Mouse (Mus musculus): ENCODE results near the gene Dop1b.
A peak's percentile ranks its signal among the peaks of the same experiment; 100 is the strongest.
"Not testable (repeated sequence)": the region's sequence is repeated elsewhere in the genome, so short reads cannot be mapped to it uniquely, and the experiment has no call there.

The Dop1b gene

DNA sequence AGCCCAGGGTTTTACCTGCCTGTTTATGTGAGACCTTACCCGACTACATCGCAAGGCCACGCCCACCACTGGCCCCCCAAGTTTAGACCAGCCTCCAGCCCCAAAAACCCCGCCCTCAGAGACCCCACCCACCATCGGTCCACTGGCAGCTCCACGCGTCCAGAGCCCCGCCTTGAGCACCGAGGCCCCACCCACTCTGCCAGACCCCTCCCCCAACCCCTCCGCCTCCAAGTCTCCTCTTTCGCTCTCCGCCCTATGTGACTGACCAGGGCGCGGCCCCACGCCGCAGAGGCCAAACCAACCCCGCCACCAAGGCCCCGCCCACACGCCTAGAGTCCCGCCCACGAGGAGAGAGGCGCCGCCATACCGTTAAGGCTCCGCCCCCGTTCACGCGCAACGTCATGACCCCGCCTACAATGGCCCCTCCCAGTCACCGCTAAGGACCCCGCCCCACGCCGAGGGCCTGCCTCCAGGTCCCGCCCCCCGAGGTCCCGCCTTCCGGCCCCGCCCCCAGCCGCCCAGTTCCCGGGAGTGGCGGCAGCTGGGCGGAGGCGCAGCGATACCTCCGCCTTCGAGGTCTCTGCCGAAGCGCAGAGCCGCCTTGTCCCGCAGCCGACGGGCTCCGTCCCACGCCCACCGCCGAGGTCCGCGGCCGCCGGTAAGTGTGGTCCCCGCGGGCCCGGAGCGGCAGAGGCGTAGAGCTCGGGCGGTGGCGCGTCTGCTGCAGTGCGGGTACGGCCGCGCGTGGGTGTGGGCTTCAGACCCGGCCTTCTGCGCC, at the start of gene Dop1b:
TSS of gene Dop1b (plus strand) at position 494 of the 778 bp plus-strand sequence.
- peak; percentile 56 for ATAC-seq (ENCODE audit: low TSS enrichment)

DNA sequence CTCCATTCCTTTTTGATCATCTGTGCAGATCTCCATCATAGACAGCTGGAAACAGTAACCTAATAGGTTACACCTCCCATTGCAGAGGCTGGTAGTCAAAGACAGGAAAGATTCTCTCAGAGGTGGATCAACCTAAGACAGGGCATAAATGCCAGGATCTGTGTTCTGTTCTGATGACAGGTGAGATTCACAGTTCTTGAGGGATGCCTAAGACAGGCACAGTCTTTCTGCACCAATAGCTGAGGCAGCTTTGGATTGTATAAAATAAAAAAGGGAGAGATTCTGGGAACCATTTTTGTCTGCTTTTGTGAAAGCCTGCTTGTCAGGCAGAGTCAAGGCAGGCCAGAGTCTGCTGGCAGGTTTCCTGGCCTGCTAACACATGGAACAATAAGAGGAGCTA, 43.7 kb upstream of the Dop1b start:
- ATAC-seq (ENCODE audit: low TSS enrichment) = no peak

DNA sequence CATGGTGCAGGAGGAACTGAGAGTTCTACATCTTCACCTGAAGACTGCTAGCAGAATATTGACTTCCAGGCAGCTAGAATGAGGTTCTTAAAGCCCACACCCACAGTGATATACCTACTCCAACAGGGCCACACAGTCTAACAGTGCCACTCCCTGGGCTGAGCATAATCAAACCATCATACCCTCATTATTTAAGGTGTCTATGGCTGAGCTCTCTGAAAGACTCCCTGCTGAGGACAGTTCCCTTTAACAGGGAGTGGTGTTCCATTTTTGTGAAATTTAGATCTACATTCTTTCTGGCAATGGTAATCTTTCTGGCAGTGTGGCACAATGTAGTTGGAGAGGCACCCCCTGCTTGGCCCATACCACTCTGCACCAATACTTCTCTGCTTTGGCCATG, 42.2 kb upstream of the Dop1b start:
- ATAC-seq (ENCODE audit: low TSS enrichment) = no peak

DNA sequence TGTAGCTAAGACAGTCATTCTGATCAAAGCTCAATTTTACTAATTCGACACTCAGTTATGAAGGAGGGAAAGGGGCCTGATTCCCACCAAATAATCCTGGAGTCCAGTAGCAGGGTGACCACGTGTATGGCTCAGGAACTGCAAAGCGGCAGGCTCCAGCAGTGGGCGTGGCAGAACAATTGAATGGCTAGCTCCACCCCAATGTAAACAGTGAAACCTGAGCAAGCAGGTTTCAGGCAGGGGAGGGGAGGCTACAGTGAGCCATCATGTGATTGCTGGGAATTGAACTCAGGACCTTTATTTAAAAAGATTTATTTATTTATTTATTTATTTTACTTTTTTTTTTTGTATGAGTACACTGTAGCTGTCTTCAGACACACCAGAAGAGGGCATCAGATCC, 41.2 kb upstream of the Dop1b start:
- not testable (repeated sequence) for ATAC-seq (ENCODE audit: low TSS enrichment)

DNA sequence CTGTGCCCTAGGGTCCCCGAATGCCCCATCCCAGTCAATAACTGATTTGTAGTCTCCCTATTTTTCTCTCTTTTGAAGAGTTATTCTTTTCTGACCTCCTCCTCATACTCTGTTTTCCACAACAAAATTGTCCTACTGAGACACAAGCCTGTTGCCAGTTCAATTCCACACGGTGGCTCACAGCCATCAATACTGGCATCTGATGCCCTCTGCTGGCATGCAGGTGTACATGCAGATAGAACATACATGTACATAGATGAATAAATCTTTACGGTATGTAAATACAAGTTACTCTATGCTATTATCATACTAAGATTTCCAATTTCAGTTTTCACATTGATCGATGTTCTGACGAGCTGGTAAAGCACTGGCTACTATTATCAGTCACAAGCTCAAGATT, 40.6 kb upstream of the Dop1b start:
- ATAC-seq (ENCODE audit: low TSS enrichment) = no peak

DNA sequence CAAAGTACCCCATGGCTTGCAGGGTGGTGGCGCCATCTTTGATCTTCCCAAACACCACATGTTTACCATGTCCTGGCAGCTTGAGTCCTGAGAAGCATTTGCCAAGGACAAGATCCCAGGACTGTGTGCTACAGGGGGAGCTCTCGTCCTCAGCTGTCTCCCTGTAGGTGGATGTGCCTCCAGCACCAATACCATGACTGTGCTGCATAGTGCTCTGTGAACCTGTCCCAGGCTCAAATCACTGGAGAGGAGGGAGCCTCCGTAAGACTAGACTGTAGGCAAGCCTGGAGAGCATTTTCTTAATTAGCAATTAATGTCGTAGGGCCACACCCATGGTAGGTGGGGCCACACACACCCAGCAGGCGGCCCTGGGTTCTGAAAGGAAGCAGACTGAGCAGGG, 35.3 kb upstream of the Dop1b start:
- ATAC-seq (ENCODE audit: low TSS enrichment) = no peak

DNA sequence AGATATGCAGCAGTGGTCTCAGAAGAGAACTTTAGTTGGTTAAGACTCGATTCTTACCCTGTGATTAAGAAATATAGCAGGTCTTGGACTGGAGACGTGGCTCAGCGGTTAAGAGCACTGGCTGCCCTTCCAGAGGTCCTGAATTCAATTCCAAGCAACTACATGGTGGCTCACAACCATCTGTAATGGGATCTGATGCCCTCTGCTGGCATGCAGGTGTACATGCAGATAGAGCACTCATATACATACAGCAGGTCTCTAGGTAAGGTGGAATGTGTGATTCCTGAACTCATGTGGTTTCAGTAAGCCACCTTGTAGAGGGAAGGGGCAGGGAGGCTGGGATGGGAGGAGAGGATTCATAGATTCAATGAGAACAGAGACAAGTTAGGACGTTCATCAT, 33.5 kb upstream of the Dop1b start:
- no peak for ATAC-seq (ENCODE audit: low TSS enrichment)

DNA sequence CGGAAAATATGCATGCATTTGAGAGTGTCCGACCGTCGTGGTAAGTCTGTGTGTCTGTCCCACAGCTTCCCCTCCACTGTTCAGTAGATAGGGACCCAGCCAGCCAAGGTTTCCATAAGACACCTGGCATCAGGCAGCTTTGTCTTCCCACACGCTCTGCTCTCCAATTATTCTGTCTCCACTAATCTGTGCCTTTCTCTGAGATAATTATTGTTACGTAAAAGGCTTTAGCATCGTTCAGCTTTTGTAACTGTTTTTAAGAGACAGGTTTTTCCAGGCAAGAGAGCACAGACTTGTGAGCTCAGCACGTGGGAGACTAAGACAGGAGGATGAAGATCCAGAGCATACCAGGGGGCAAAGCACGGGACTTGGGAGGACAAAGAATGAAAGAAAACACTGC, 32.5 kb upstream of the Dop1b start:
- no peak for ATAC-seq (ENCODE audit: low TSS enrichment)

DNA sequence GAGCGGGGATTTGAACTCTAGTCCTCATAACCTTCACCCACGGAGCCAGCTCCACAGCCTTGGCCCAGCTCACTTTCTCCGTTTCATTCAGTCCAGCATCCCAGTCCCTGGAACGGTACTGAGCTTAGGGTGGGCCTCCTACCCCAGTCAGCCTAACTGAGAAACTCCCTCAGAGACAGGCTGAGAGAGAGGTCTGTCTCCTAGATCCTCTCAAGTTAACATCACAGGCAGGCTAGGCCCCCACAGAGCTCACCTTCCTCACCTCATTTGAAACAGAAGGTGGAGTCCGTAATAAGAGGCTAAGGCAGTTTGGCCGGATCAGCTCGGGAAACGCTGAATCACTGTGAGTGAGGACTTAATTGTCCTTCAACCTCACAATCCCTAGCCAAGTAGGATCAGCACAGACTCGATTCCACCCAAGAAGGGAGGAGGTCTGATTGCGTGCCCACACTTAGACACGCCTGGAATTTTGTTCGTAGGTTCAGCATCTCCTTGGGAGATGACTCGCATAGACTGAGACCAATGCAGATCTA, 29.5 kb upstream of the Dop1b start:
- ATAC-seq (ENCODE audit: low TSS enrichment) = no peak; the same call in 1 of the 2 replicates

DNA sequence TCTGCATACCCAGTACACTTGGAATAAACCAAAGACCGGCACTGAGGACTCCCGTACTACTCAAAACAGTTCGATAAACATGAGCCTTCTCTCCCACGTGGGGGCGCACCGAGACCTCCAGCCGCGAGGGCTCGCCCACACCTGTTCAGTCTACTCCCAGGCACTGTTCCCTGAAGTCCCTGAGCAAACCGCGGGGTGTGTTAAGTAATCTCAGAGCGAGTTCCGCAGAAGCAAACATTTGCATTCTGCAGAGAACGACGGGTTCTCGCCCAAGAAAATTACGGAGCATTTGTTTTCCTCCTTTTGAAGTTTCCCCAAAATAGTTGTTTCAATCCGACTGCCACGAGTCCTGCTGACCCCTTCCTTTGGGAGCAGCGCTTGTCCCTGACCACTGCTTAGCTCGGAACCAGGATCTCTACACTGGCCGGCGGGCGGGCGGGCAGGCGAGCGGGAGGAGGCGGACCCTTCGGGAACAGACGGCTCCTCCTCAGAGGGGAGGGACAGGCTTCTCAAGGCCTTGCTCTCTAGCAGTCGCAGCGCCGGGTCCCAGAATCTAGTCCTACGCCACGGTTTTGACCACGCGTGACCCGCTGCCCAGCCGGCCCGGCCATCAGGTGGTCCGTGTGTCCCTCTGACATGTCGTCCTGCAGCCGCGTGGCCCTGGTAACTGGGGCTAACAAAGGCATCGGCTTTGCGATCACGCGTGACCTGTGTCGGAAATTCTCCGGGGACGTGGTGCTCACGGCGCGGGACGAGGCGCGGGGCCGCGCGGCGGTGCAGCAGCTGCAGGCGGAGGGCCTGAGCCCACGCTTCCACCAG, 28.8 kb upstream of the Dop1b start, which contains the start of gene Cbr3:
TSS of gene Cbr3 (plus strand) at position 527 of the 819 bp plus-strand sequence.
- peak; percentile 75 for ATAC-seq (ENCODE audit: low TSS enrichment)

DNA sequence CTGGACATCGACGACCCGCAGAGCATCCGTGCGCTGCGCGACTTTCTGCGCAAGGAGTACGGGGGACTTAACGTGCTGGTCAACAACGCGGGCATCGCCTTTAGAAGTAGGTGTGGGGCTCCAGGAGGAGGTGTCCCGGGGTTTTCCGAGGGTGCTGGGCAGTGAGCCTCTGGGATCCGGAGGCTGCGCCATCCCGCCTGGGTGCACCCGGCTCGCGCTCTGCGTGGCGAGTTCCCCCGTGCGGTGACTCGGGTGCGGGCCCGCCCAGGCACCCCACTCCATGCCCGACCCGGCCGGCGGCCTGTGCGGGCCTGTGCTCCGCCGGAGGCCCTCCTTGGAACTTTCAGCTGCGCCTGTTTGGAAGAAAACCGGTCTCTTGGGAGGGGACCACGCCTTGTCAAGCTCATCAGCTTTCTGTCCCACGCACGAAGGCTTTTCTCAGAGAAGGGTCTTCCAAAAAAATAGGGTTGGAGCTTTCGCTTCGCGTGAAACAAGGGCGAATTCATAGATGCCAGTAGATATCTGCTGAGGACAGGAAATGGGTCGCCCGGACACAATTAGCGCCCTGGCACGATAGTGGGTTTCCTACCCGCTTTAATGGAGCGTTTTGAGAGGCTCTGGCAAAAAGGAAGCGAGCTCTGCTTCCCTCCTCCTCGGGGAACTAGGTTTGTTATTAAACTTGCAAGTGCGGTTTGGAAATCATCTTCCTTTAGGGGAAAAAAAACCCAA, 28.0 kb upstream of the Dop1b start:
- no peak for ATAC-seq (ENCODE audit: low TSS enrichment)

DNA sequence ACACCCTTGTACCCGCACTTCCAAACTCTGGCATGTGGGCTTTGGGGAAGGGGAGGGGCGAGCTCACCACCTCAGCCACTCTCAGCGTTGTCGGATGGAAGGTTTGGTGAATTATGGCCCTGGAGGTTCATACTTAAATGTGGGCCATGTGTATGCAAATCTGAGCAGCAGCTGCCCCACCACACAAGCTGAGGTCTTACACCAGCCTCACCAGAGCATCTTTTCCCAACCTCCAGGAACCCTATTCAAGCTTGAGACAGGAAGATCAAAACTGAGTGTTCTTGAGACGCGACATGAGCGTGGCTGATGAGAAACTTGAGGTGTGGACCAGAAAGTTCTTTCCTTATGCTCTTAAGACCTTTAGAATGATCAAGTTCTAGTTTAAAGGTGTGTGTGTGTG, 27.3 kb upstream of the Dop1b start:
- ATAC-seq (ENCODE audit: low TSS enrichment) = no peak

DNA sequence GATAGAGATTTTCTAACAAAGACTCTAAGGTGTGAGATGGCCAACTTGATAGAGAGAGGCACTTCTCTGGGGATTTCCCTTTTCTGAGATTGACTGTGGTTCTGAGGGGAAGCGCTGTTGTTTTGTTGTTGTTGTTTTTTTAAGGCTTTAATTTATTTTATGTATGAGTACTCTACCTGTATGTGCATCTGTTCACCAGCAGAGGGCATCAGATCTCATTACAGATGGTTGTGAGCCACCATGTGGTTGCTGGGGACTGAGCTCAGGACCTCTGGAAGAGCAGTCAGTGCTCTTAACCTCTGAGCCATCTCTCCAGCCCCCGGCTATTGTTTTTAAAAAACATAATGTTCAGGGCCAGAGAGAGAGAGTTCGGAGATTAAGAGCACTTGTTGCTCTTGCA, 25.9 kb upstream of the Dop1b start:
- not testable (repeated sequence) for ATAC-seq (ENCODE audit: low TSS enrichment)

DNA sequence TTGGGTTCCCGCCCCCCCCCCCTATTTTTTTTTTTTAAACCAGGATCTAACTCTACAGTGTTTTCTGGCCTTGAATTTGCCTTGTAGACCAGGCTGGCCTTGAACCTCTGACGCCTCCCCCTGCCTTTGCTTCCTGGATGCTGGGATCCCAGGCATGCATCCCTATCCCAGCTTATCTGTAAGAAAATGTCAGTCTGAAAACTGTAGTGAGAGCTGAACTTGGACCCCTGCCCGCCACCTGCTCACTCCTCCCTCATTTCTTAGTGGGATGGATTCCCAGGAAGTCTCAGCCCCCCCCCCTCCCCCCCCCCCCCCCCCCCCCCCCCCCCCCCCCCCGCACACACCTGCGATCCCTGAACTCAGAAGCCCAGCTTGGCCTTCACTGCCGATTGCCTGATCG, 25.3 kb upstream of the Dop1b start:
- no peak for ATAC-seq (ENCODE audit: low TSS enrichment)

DNA sequence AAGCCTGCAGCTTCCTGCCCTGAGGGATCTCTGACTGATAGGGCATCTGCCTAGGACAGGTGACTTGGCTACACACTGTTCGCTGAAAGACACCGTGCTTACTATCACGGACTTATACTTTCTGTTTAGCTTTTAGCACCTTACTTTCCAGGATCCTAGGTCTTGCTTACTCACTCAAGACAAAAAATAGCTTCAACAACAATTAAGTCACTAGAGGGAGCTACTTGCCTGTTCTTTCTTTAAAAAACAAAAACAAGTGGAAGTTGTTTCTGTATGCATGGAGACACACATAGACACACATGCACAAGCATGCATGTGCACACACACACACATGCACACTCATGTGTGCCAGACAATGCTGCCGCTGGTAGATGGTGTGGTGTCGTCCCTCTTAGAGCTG, 24.8 kb upstream of the Dop1b start:
- no peak for ATAC-seq (ENCODE audit: low TSS enrichment)

DNA sequence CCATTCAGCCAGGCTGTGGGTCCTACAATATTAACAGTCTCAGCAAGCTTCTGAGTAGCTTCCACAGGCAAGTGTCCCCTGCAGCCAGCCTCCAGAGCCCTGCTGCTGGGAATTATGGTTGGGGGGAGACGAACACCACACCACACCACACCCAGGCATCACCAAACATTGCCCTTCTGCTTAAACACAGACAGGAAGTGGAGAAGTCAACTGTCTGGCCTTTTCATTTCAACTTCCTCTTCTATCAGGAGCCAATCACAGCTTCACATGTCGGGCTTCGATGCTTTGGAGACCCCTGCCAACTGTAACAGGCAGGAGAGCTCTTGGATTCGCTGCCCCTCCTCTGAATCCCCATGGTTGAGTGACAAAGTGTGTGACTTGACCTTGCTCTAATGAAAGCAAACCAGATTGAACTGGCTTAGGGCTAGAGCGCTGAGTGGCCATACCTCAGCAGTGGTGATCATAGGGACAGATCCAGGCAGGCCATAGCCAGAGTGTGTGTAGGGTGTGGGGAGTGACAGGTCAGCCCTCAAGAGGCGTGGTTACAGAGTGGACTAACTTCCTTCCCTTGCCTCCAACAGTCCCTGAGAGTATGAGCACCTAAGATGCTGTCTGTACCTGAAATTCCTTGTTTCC, 20.4 kb upstream of the Dop1b start:
- no peak for ATAC-seq (ENCODE audit: low TSS enrichment)

DNA sequence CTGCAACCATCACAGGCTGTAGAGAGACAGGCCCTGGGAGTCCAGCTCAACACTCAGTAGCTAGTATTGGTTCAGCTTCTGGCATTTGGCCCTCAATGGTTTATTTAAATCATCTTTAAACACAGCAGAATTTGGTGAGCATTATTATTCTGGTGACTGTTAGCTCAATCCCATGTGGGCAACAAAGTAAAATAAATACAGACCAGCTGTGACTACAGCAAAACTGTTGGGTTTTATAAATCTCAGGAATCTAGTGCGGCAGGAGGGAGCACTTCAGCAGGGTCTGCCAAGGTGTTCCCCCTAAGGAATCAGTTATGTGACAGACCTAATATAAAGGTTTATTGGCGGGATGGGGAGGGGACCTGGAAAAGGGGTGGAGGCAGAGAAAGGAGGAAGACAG, 19.0 kb upstream of the Dop1b start:
- no peak for ATAC-seq (ENCODE audit: low TSS enrichment)

DNA sequence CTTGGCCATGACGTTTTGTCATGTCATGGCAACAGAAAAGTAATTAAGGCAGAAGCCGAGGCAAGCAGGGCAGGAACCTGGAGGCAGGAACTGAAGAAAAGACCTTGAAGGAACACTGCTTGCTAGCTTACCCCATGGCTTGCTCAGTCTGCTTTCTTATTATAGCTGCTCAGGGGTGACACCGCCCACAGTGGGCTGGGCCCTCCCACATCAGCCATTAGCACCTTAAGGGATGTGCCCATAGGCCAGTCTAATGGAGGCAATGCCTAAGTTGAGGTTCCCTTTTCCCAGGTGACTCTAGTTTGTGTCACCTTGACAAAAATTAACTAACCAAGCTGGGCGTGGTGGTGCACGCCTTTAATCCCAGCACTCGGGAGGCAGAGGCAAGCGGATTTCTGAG, 4.6 kb upstream of the Dop1b start:
- ATAC-seq (ENCODE audit: low TSS enrichment) = no peak

DNA sequence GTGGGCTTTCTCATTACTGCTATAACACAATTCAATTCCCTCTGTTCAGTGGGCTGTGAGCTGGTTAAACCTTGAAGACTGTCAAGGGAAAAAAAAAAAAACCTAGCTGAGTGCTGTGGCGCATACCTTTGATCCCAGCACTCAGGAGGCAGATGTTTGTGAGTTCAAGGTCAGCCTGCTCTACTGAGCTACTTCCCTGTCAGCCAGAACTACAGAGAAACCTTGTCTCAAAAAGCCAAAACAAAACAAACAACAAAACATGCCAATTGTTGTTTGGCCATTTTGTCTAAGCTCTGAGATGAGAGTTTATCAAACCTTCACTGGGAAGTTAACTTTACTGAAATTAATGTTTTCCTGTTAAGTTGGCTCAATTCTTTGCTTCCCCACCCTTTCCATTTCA, 2.5 kb upstream of the Dop1b start:
- no peak for ATAC-seq (ENCODE audit: low TSS enrichment)

DNA sequence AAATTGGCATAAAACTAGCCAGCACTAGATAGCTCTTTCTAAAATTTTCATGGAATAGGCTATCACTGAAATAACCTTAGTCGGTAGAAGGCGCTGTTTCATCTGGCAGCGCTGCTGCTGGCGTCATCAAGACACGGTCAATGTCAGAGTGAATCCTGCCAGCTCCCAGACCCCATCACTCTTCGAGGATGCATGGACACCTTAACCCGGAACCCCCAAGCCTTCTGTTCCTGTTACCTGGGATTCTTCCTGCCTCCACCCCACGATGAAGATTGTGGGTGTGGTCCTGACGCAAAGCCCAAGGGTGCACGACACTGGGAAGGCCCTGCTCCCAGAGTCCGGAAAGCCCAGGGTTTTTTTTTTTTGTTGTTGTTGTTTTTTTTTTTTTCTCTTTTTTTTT, 780 bp upstream of the Dop1b start:
- ATAC-seq (ENCODE audit: low TSS enrichment) = peak; percentile 48

DNA sequence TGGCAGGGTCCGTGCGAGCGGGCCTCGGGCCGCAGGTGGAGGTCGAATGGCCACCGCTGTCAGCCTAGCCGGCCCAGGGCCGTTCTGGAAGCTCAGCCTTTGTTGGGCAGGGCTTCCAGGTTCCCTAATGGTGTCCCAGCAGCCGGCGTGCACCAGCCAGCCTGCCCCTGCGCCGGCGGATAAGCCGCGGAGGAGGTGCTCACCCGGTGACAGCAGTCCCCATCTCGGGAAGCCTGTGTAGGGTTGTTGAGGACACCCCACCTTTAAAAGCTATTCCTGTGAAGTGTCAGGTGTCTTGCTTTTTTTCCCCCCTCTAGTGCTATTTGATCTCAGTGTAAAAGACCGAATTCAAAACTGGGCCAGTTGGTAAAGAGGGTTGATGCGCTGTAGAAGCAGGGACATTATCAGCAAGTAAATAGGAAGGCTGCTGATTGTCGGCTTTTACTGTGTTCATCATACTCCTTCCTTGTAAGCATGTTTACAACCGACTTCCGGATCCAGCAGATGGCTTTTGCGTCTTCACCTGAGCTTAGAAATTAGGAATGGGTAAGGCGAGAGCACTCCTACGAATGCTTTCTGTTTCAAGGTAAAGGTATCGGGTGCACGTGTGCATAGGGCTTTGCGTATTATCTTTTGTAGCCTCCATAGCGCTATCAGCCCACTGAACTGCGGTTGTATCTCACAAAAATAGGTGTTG, 633 bp downstream of the Dop1b start:
- ATAC-seq (ENCODE audit: low TSS enrichment) = peak; percentile 51
